Mouse (Mus musculus) hindbrain, embryonic 14.5 days (tissue): Measurements from ENCODE around the gene Mup3. TPM values are rescaled to one million over a fixed set of nuclear protein-coding genes. Genes with fewer than 3 reads are reported as not detected.
A peak's percentile ranks its signal among the peaks of the same experiment; 100 is the strongest.
"Not testable (repeated sequence)": the region's sequence is repeated elsewhere in the genome, so short reads cannot be mapped to it uniquely, and the experiment has no call there.

ENCODE experiments used
- ATAC-seq: fragments of 200-750 bp; cut with Nextera tagmentation; 2 replicates; pipeline ENCODE4 v1.8.0; 2017; ENCODE audit warnings: moderate number of reproducible peaks, mild to moderate bottlenecking, moderate TSS enrichment, moderate library complexity; ENCODE audit not compliant: low FRiP score
- DNase-seq: peaks from one replicate; pipeline ENCODE4 v3.0.0-alpha.2; 2015; ENCODE audit warnings: low spot score
- H3K27ac ChIP-seq: fragments of 300-500 bp; sonication (generic); 2 replicates; pipeline ENCODE4 v1.5.1; 2014; ENCODE audit warnings: mild to moderate bottlenecking, moderate library complexity
- H3K27me3 ChIP-seq: fragments of 300-500 bp; sonication (generic); 2 replicates; pipeline ENCODE4 v1.6.1; 2014; ENCODE audit warnings: mild to moderate bottlenecking, low read length, mixed read lengths; ENCODE audit not compliant: control insufficient read depth, insufficient read depth
- H3K36me3 ChIP-seq: fragments of 300-500 bp; sonication (generic); replicated peaks from 2 replicates; pipeline ENCODE4 v1.6.1; 2014; ENCODE audit not compliant: control insufficient read depth, insufficient read depth
- H3K4me1 ChIP-seq: fragments of 300-500 bp; sonication (generic); replicated peaks from 2 replicates; pipeline ENCODE4 v1.6.1; 2014; ENCODE audit warnings: antibody characterized with exemption, low read length, mixed read lengths; ENCODE audit not compliant: control insufficient read depth, insufficient read depth
- H3K4me2 ChIP-seq: fragments of 300-500 bp; sonication (generic); replicated peaks from 2 replicates; pipeline ENCODE4 v1.6.1; 2014; ENCODE audit warnings: mild to moderate bottlenecking, moderate library complexity
- H3K4me3 ChIP-seq: fragments of 300-500 bp; sonication (generic); replicated peaks from 2 replicates; pipeline ENCODE4 v1.5.1; 2014; ENCODE audit warnings: mild to moderate bottlenecking, low read length
- H3K9ac ChIP-seq: fragments of 300-500 bp; sonication (generic); 2 replicates; pipeline ENCODE4 v1.6.1; 2014
- H3K9me3 ChIP-seq: fragments of 300-500 bp; sonication (generic); 2 replicates; pipeline ENCODE4 v1.6.1; 2016; ENCODE audit warnings: low read length; ENCODE audit not compliant: control insufficient read depth
- WGBS: fragments of 180-500 bp; shearing (Covaris S2); extraction: QIAGEN DNeasy Blood & Tissue Kit; methylation state at CpG from one replicate; pipeline ENCODE4 v1.1.7; 2014; 5-methylcytosine and 5-hydroxymethylcytosine counted together
- polyA plus RNA-seq: library from polyadenylated mRNA; unstranded; fragments of >200 nt; fragmentation: Nextera tagmentation; extraction: Ambion mirVana; gene quantifications from 2 replicates; pipeline ENCODE4 v1.2.1, GENCODE M21; 2014

Mup3 gene
- polyA plus RNA-seq = not detected in 2 replicates

GRCm38 (mm10) chr4:62087241-62087640, at the start of gene Mup3:
Gene Mup3, minus strand, starts transcription at chr4:62087342.
- Histone ChIP-seq H3K4me1 (no peaks in the 10 kb centered on the region), H3K9me3 (no peaks in the 10 kb centered on the region), H3K27ac (no peak within 1 kb of the TSS), H3K4me2 (no peak within 1 kb of the TSS), H3K9ac (no peak within 1 kb of the TSS), H3K36me3 (no peaks in the 10 kb centered on the region), H3K4me3 (no peak within 1 kb of the TSS), H3K27me3 (no peaks in the 10 kb centered on the region)
- no peak for ATAC-seq
- no peak for DNase-seq
- 91% methylated on average over 2 of the region's 2 CpGs for WGBS

GRCm38 (mm10) chr4:62133706-62134105, 46.6 kb upstream of the Mup3 start:
- Histone ChIP-seq H3K9me3 (peaks cover 10% of the 10 kb centered on the region), H3K27me3 (no peaks in the 10 kb centered on the region), H3K4me2 (no peak overlapping the region), H3K9ac (no peak overlapping the region), H3K36me3 (no peaks in the 10 kb centered on the region), H3K27ac (no peak overlapping the region), H3K4me3 (no peak overlapping the region), H3K4me1 (no peaks in the 10 kb centered on the region)
- no peak for ATAC-seq
- WGBS = 70% methylated on average over 7 of the region's 7 CpGs
- DNase-seq = peak; percentile 48

DNA sequence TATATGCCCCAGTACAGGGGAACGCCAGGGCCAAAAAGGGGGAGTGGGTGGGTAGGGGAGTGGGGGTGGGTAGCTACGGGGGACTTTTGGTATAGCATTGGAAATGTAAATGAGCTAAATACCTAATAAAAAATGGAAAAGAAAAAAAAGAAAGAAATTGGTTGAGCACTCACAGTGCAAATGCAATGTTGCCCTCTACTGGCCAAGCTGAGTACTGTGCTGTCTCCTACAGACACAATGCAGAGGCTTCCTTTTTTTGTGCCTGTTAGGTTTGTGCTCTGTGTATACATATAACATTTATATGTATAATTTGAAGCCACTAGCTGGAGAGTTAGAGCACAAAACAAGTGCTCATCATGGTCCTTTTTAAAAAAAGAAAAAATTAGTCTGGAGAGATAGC, 16.2 kb upstream of the Mup3 start:
- not testable (repeated sequence) for H3K4me3 ChIP-seq, H3K9ac ChIP-seq, H3K27me3 ChIP-seq, H3K9me3 ChIP-seq, H3K4me1 ChIP-seq, DNase-seq, H3K4me2 ChIP-seq, ATAC-seq, H3K36me3 ChIP-seq, H3K27ac ChIP-seq
- 71% methylated on average over 1 of the region's 2 CpGs for WGBS

- ATAC-seq (no peak), DNase-seq (no peak)
- H3K27ac ChIP-seq = no peak overlapping the region
- no peaks in the 10 kb centered on the region for H3K4me1 ChIP-seq
- H3K4me3 ChIP-seq = no peak overlapping the region
- no peaks in the 10 kb centered on the region for H3K9me3 ChIP-seq
- WGBS = 87% methylated on average over 2 of the region's 2 CpGs
- no peak overlapping the region for H3K4me2 ChIP-seq
- no peaks in the 10 kb centered on the region for H3K27me3 ChIP-seq
- no peaks in the 10 kb centered on the region for H3K36me3 ChIP-seq
- H3K9ac ChIP-seq = no peak overlapping the region
Observed at GRCm38 (mm10) chr4:62087953-62088352, 811 bp upstream of the Mup3 start.

DNA sequence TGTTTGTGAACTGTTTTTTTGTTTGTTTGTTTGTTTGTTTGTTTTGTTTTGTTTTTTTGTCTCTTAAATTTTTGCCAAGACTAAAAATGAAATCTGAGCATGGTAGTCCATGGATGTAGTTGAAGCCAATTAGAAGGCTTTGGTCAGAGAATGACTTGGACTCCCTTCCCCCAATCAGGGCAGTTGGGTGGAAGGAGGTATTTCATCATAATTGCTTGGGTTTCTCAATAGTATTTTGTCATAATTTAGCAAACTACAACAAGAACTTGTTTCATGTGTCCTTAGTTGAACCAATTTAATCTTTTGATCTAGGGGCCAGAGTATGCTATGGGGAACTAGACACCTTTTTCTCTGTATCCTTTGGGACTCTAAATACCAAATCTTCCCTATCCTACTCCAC, 4.4 kb downstream of the Mup3 start:
- Histone ChIP-seq H3K36me3 (no peaks in the 10 kb centered on the region), H3K9me3 (no peaks in the 10 kb centered on the region), H3K27me3 (no peaks in the 10 kb centered on the region), H3K27ac (no peak overlapping the region), H3K4me3 (no peak overlapping the region), H3K9ac (no peak overlapping the region), H3K4me1 (no peaks in the 10 kb centered on the region), H3K4me2 (no peak overlapping the region)
- ATAC-seq (no peak), DNase-seq (no peak)

GRCm38 (mm10) chr4:62075126-62075525, 12.0 kb downstream of the Mup3 start:
- no peak overlapping the region for H3K4me2 ChIP-seq
- no peaks in the 10 kb centered on the region for H3K36me3 ChIP-seq
- no peak for ATAC-seq
- H3K9me3 ChIP-seq = no peaks in the 10 kb centered on the region
- no peak overlapping the region for H3K4me3 ChIP-seq
- H3K4me1 ChIP-seq = no peaks in the 10 kb centered on the region
- no peak for DNase-seq
- WGBS = 65% methylated on average over 3 of the region's 3 CpGs
- H3K27ac ChIP-seq = no peak overlapping the region
- H3K9ac ChIP-seq = no peak overlapping the region
- no peaks in the 10 kb centered on the region for H3K27me3 ChIP-seq

DNA sequence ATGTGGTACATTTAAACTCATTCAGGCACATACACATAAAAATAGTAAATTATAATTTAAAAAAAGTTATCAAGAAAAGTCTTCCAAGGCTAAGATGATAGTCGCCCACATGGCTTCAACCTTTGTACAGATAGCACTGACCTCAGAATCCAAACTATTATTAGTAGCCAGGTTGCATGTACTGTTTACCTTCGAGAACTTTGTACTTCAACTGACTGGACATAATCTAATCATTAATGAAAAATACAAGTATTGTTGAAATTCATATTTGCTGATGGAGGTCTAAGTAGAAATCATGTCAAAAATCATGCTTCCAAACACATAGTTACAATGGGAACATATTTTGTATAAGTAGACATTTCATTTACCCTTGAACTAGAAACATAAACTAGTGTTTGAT, 32.4 kb downstream of the Mup3 start:
- H3K4me2 ChIP-seq, DNase-seq, H3K36me3 ChIP-seq, H3K9me3 ChIP-seq, H3K27me3 ChIP-seq, H3K27ac ChIP-seq, H3K9ac ChIP-seq, ATAC-seq, H3K4me3 ChIP-seq, H3K4me1 ChIP-seq: not testable (repeated sequence)
- 83% methylated on average over 2 of the region's 2 CpGs for WGBS

- not testable (repeated sequence) for H3K9ac ChIP-seq, H3K27me3 ChIP-seq, H3K4me3 ChIP-seq, H3K4me1 ChIP-seq, H3K27ac ChIP-seq, H3K4me2 ChIP-seq, H3K9me3 ChIP-seq, DNase-seq, ATAC-seq, H3K36me3 ChIP-seq
- 82% methylated on average over 2 of the region's 3 CpGs for WGBS
Observed at GRCm38 (mm10) chr4:62054058-62054457, 33.1 kb downstream of the Mup3 start, which contains the start of gene Mup20. Gene Mup20, minus strand, starts transcription at chr4:62054158.
